Mouse (Mus musculus): Measurements from ENCODE around the gene Ano1. TPM values are rescaled to one million over a fixed set of nuclear protein-coding genes. Genes with fewer than 3 reads are reported as not detected.

Ano1 gene
- polyA plus RNA-seq, 1 experiment from 2014 or later, result 69.0 TPM

DNA sequence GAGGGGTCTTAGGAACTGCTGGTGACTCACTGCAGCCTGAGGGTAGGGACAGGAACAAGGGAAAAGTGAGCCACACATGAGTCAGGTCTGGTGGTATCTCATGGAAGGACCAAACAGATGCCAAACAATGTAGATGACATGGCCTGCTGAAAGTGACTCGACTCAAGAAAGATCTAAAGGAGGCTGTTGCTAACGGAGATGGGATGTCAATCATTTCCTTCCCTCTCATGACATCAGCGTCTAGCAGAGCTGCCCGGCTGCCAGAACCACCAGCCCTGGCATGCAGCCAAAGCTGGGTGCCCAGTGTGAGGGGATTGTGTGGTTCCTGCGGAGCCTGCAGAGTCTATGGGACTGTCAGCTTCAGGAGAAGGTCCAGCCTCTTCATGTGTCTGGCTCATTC lies 67.3 kb downstream of the Ano1 start:
- Histone ChIP-seq H3K9ac (replicated peaks; ENCODE audit: low read depth) (no peak overlapping the region), H3K36me3 (ENCODE audit: insufficient read depth, low read length) (no peaks in the 10 kb centered on the region), H3K9me3 (ENCODE audit: low read length) (no peaks in the 10 kb centered on the region), H3K4me1 (ENCODE audit: insufficient read depth, low read depth, low read length) (peaks cover 8% of the 10 kb centered on the region; the same call in 1 of the 2 replicates), H3K4me3 (ENCODE audit: low read depth, low read length) (no peak overlapping the region), H3K27me3 (replicated peaks; ENCODE audit: insufficient read depth, low read length) (no peaks in the 10 kb centered on the region), H3K27ac (ENCODE audit: low read length) (no peak overlapping the region), H3K4me2 (replicated peaks; ENCODE audit: low read depth, low read length) (no peak overlapping the region)
- peak; percentile 60 for DNase-seq (ENCODE audit: low spot score)
- TF ChIP-seq CTCF (IDR thresholded peaks at IDR 0.05) (no peak), EP300 (IDR thresholded peaks at IDR 0.05) (no peak)
- 12% methylated on average over 5 of the region's 5 CpGs for WGBS
- ATAC-seq, result peak; percentile 54

DNA sequence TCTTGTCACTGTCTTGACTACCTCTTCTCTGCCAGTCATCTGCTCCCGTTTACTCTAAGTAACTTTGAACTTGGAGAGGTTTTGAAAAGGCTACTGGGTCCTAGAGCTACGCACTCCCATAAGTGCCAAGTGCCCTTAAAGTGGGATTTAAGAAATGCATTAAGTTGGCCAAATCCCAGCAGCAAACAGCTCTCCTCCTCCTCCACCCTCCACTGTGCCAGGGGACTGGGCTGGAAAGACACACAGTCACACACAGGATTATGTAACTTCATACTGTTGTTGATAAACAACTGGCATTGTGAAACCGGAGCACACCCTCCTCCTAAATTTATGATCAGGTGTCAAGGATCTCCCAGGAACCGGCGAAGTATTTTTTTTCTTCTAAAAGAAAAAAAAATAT lies 71.7 kb downstream of the Ano1 start:
- Histone ChIP-seq H3K4me3 (ENCODE audit: low read depth, low read length) (no peak overlapping the region), H3K9ac (replicated peaks; ENCODE audit: low read depth) (no peak overlapping the region), H3K36me3 (ENCODE audit: insufficient read depth, low read length) (no peaks in the 10 kb centered on the region), H3K4me2 (replicated peaks; ENCODE audit: low read depth, low read length) (no peak overlapping the region), H3K27me3 (replicated peaks; ENCODE audit: insufficient read depth, low read length) (0 out of 2 replicates have a peak, but pooled peaks cover 3% of the 10 kb centered on the region), H3K9me3 (ENCODE audit: low read length) (no peaks in the 10 kb centered on the region), H3K27ac (ENCODE audit: low read length) (peak overlapping the region; percentile 59), H3K4me1 (ENCODE audit: insufficient read depth, low read depth, low read length) (peaks cover 6% of the 10 kb centered on the region; the same call in 1 of the 2 replicates)
- 34% methylated on average over 5 of the region's 5 CpGs for WGBS
- ATAC-seq (peak; percentile 64), DNase-seq (ENCODE audit: low spot score) (peak; percentile 75)
- TF ChIP-seq CTCF (IDR thresholded peaks at IDR 0.05), result no peak
- no peak for TF ChIP-seq EP300 (IDR thresholded peaks at IDR 0.05)

DNA sequence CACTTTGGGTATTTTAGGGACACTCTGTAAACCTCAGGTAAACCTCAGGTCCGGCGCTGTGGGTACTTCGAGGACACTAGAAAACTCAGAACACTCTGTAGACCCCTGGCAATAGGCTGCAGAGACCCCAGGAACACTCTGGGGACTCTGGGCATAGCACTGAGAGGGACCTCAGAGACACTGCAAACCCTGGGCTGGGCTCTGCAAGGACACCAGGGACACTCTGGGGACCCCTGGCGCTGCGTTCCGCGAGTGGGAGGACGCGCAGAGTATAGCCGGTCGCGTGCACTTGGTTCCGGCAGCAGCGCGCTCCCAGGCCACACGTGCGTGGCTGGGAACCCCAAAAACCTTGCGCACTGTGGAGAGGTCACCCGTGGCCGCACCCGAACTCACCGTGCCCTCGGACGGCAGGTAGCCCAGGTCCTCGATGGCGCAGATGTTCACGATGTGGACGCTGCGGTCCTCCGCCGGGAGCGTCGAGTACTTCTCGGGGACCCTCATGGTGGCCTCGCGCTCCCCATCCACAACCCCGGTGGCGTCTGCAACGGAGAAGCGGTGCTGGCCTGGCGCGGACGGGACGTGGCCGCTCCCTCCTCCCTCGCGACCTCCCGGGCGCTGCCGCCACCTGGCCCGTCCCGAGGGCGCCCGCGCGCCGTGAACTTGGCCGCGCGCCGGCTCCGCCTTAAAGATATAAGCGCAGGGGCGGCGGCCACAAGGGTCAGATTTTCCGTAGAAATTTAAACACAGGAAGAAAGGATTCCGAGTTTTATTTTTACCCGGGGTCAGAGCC lies 73.3 kb downstream of the Ano1 start:
- Histone ChIP-seq H3K9me3 (ENCODE audit: low read length) (no peaks in the 10 kb centered on the region), H3K27me3 (replicated peaks; ENCODE audit: insufficient read depth, low read length) (0 out of 2 replicates have a peak, but pooled peaks cover 3% of the 10 kb centered on the region), H3K4me1 (ENCODE audit: insufficient read depth, low read depth, low read length) (peaks cover 6% of the 10 kb centered on the region; the same call in 1 of the 2 replicates), H3K4me3 (ENCODE audit: low read depth, low read length) (peak overlapping the region; percentile 41), H3K9ac (replicated peaks; ENCODE audit: low read depth) (peak overlapping the region; percentile 41), H3K27ac (ENCODE audit: low read length) (peak overlapping the region; percentile 44; the same call in 1 of the 2 replicates), H3K4me2 (replicated peaks; ENCODE audit: low read depth, low read length) (peak overlapping the region; percentile 68), H3K36me3 (ENCODE audit: insufficient read depth, low read length) (no peaks in the 10 kb centered on the region)
- DNase-seq (ENCODE audit: low spot score) (peak; percentile 60), ATAC-seq (peak; percentile 63)
- WGBS, result 7% methylated on average over 65 of the region's 68 CpGs
- TF ChIP-seq EP300 (IDR thresholded peaks at IDR 0.05), result no peak
- no peak for TF ChIP-seq CTCF (IDR thresholded peaks at IDR 0.05)

DNA sequence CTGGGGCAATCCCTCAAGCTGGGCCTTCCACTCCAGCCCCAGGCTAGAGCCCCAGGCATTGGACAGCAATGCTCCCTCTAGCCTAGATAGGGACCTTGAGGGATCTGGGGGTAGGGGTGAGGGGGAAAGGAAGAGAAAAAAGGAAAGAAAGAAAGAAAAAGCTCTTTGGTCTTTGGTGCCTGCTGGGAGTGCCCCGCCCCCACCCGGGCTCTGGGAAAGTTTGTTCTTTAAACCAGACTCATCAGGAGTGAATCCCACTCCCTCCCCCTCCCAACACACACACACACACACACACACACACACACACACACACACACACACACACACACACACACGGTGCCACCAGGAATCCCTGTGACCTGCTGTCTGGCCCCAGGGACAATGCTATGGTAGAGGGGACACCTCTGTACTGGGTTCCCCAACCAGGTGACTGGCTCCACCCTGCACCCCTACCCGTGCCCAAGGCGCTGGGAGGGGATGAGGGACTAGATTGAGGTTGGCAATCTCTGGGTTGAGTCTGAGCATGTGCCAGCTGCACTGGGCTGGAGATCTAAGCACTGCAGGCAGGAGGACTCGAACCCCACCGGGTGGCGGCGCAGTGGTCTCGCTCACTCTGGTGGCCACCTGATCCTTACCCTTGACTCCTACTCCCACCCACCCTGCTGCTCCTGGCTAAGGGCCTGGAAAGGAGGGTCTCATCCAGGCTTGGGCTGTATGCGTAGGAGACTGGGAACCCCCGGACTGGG lies 74.3 kb downstream of the Ano1 start:
- TF ChIP-seq CTCF (IDR thresholded peaks at IDR 0.05) (peak; percentile 32), EP300 (IDR thresholded peaks at IDR 0.05) (no peak)
- Histone ChIP-seq H3K9ac (replicated peaks; ENCODE audit: low read depth) (peak overlapping the region; percentile 41), H3K36me3 (ENCODE audit: insufficient read depth, low read length) (no peaks in the 10 kb centered on the region), H3K4me3 (ENCODE audit: low read depth, low read length) (peak overlapping the region; percentile 41), H3K4me2 (replicated peaks; ENCODE audit: low read depth, low read length) (peak overlapping the region; percentile 68), H3K4me1 (ENCODE audit: insufficient read depth, low read depth, low read length) (peaks cover 6% of the 10 kb centered on the region; the same call in 1 of the 2 replicates), H3K9me3 (ENCODE audit: low read length) (no peaks in the 10 kb centered on the region), H3K27me3 (replicated peaks; ENCODE audit: insufficient read depth, low read length) (0 out of 2 replicates have a peak, but pooled peaks cover 3% of the 10 kb centered on the region), H3K27ac (ENCODE audit: low read length) (0 out of 2 replicates have a peak overlapping the region, but pooled peaks have one; percentile 44)
- ATAC-seq (0 out of 2 replicates have a peak, but pooled peaks have one; percentile 6), DNase-seq (ENCODE audit: low spot score) (no peak)
- WGBS, result 44% methylated on average over 12 of the region's 12 CpGs

DNA sequence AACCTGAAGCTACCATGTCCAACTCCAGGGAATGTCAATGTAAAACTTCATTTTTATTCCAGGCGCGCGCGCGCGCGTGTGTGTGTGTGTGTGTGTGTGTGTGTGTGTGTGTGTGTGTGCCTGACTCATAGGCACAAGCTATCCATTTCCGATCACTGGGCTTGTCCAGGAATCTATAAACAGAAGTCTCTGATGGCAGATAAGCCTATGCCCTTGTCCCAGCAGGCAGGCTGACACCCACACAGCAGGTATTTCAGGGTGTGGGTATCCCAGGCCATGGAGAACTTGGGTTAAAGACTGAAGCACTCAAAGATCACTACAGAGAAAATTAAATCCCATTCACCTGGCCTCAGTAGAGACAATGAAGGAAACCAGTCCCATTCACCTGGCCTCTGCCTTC lies 76.1 kb downstream of the Ano1 start:
- H3K36me3 ChIP-seq (ENCODE audit: insufficient read depth, low read length), result no peaks in the 10 kb centered on the region
- ATAC-seq, result no peak
- no peak overlapping the region for H3K27ac ChIP-seq (ENCODE audit: low read length)
- no peak for DNase-seq (ENCODE audit: low spot score)
- TF ChIP-seq CTCF (IDR thresholded peaks at IDR 0.05) (no peak), EP300 (IDR thresholded peaks at IDR 0.05) (no peak)
- WGBS, result 92% methylated on average over 8 of the region's 8 CpGs
- H3K4me3 ChIP-seq (ENCODE audit: low read depth, low read length), result no peak overlapping the region
- peaks cover 6% of the 10 kb centered on the region; the same call in 1 of the 2 replicates for H3K4me1 ChIP-seq (ENCODE audit: insufficient read depth, low read depth, low read length)
- no peak overlapping the region for H3K4me2 ChIP-seq (replicated peaks; ENCODE audit: low read depth, low read length)
- 0 out of 2 replicates have a peak, but pooled peaks cover 3% of the 10 kb centered on the region for H3K27me3 ChIP-seq (replicated peaks; ENCODE audit: insufficient read depth, low read length)
- H3K9me3 ChIP-seq (ENCODE audit: low read length), result no peaks in the 10 kb centered on the region
- H3K9ac ChIP-seq (replicated peaks; ENCODE audit: low read depth), result no peak overlapping the region

DNA sequence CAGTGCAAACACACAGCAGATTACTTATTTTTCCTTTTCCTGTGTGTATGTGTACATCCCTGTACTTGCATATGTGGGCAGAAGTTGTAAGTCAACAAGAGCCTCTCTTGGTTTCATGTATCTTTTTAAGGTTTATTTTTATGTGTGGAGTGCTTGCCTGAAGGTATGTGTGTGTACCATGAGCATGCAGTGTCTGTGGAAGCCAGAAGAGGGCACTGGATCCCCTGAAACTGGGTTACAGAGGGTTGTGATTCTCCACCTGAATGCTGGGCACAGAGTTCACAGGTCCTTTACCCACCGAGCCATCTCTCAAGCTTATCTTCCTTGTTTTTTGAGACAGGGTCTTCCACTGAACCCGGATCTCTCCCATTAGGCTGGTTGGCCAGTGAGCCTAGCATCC lies 81.9 kb downstream of the Ano1 start:
- Histone ChIP-seq H3K4me3 (ENCODE audit: low read depth, low read length) (no peak overlapping the region), H3K9me3 (ENCODE audit: low read length) (no peaks in the 10 kb centered on the region), H3K4me2 (replicated peaks; ENCODE audit: low read depth, low read length) (no peak overlapping the region), H3K27ac (ENCODE audit: low read length) (no peak overlapping the region), H3K9ac (replicated peaks; ENCODE audit: low read depth) (no peak overlapping the region), H3K4me1 (ENCODE audit: insufficient read depth, low read depth, low read length) (no peaks in the 10 kb centered on the region; the same call in 1 of the 2 replicates), H3K36me3 (ENCODE audit: insufficient read depth, low read length) (no peaks in the 10 kb centered on the region), H3K27me3 (replicated peaks; ENCODE audit: insufficient read depth, low read length) (no peaks in the 10 kb centered on the region)
- DNase-seq (ENCODE audit: low spot score) (no peak), ATAC-seq (no peak)
- 91% methylated on average over 2 of the region's 2 CpGs for WGBS
- TF ChIP-seq EP300 (IDR thresholded peaks at IDR 0.05) (no peak), CTCF (IDR thresholded peaks at IDR 0.05) (peak; percentile 60)
